Mouse (Mus musculus) thymus, adult 2 months (tissue): Measurements from ENCODE around the gene Rnase11. TPM values are rescaled to one million over a fixed set of nuclear protein-coding genes. Genes with fewer than 3 reads are reported as not detected.
"Not testable (repeated sequence)": the region's sequence is repeated elsewhere in the genome, so short reads cannot be mapped to it uniquely, and the experiment has no call there.

ENCODE experiments used
- DNase-seq: peaks from one replicate; pipeline ENCODE4 v3.0.0; 2021
- H3K27ac ChIP-seq: fragments of 200-500 bp; 2 replicates; pipeline ENCODE4 v1.5.1; 2012; ENCODE audit warnings: low read length, control low read depth; ENCODE audit not compliant: control insufficient read depth, insufficient read depth
- H3K27me3 ChIP-seq: fragments of 200-500 bp; 2 replicates; pipeline ENCODE4 v1.6.1; 2012; ENCODE audit warnings: mild to moderate bottlenecking, low read length, moderate library complexity, mixed read lengths; ENCODE audit not compliant: control insufficient read depth, insufficient read depth
- H3K36me3 ChIP-seq: fragments of 200-500 bp; 2 replicates; pipeline ENCODE4 v1.6.1; 2012; ENCODE audit warnings: mild to moderate bottlenecking, low read length, moderate library complexity; ENCODE audit not compliant: control insufficient read depth, insufficient read depth
- H3K4me1 ChIP-seq: fragments of 200-500 bp; replicated peaks from 2 replicates; pipeline ENCODE4 v1.6.1; 2012; ENCODE audit warnings: low read length; ENCODE audit not compliant: control insufficient read depth, insufficient read depth
- H3K4me3 ChIP-seq: fragments of 200-500 bp; 2 replicates; pipeline ENCODE4 v1.5.1; 2012; ENCODE audit warnings: mild to moderate bottlenecking, low read length, control low read depth, moderate library complexity; ENCODE audit not compliant: control insufficient read depth, insufficient read depth
- CTCF ChIP-seq: fragments of 200-500 bp; IDR thresholded peaks from 2 replicates; pipeline ENCODE4 v1.5.1; 2012; ENCODE audit warnings: mild to moderate bottlenecking, control low read depth, low read length, moderate library complexity, borderline replicate concordance; ENCODE audit not compliant: control insufficient read depth, poor library complexity, insufficient read depth; ENCODE audit errors: extremely low read depth
- POLR2A ChIP-seq: fragments of 200-500 bp; IDR thresholded peaks from 2 replicates; pipeline ENCODE4 v1.6.1; 2012; ENCODE audit warnings: mild to moderate bottlenecking, low read length, control low read depth, moderate library complexity; ENCODE audit not compliant: control insufficient read depth, poor library complexity, insufficient read depth; ENCODE audit errors: extremely low read depth
- WGBS: fragments of 180-500 bp; shearing (Covaris S2); methylation state at CpG from one replicate; pipeline ENCODE4 v1.1.7; 2018; 5-methylcytosine and 5-hydroxymethylcytosine counted together
- polyA plus RNA-seq: library from polyadenylated mRNA; depleted of rRNA; stranded (reverse); fragments of >200 nt; gene quantifications from 2 replicates; pipeline ENCODE4 v1.2.3, GENCODE M21; 2012; rRNA removed

The Rnase11 gene
- polyA plus RNA-seq = not detected in 2 replicates

- DNase-seq = no peak
- no peaks in the 10 kb centered on the region for H3K36me3 ChIP-seq
- H3K27me3 ChIP-seq = no peaks in the 10 kb centered on the region
- no peak within 1 kb of the TSS for H3K27ac ChIP-seq
- no peaks in the 10 kb centered on the region for H3K4me1 ChIP-seq
- H3K4me3 ChIP-seq = no peak within 1 kb of the TSS
- no peak for TF ChIP-seq CTCF
- TF ChIP-seq POLR2A = no peak
- 84% methylated on average over 2 of the region's 2 CpGs for WGBS
These were observed at the start of gene Rnase11 for GRCm38 (mm10) chr14:51050063-51050462. Rnase11 (minus strand) TSS chr14:51050163.

GRCm38 (mm10) chr14:51098921-51099320 is 49.0 kb upstream of the Rnase11 start:
- 97% methylated on average over 11 of the region's 11 CpGs for WGBS
- no peaks in the 10 kb centered on the region for H3K27me3 ChIP-seq
- no peaks in the 10 kb centered on the region for H3K4me1 ChIP-seq
- H3K4me3 ChIP-seq = no peak overlapping the region
- no peaks in the 10 kb centered on the region for H3K36me3 ChIP-seq
- TF ChIP-seq CTCF = no peak
- TF ChIP-seq POLR2A = no peak
- no peak overlapping the region for H3K27ac ChIP-seq
- DNase-seq = no peak

- H3K27me3 ChIP-seq, H3K4me1 ChIP-seq, H3K4me3 ChIP-seq, H3K27ac ChIP-seq, H3K36me3 ChIP-seq: not testable (repeated sequence)
- WGBS = 47% methylated on average over 1 of the region's 1 CpGs
- DNase-seq = peak; percentile 78
These were observed 48.3 kb upstream of the Rnase11 start for GRCm38 (mm10) chr14:51098300-51098699.

- no peak overlapping the region for H3K4me3 ChIP-seq
- DNase-seq = no peak
These were observed 46.0 kb upstream of the Rnase11 start for GRCm38 (mm10) chr14:51095736-51096524.

GRCm38 (mm10) chr14:51094921-51095320 is 45.0 kb upstream of the Rnase11 start:
- Histone ChIP-seq H3K4me1 (peaks cover 8% of the 10 kb centered on the region; the same call in 1 of the 2 replicates), H3K27me3 (no peaks in the 10 kb centered on the region), H3K27ac (no peak overlapping the region), H3K4me3 (no peak overlapping the region), H3K36me3 (no peaks in the 10 kb centered on the region)
- TF ChIP-seq CTCF (no peak), POLR2A (no peak)
- WGBS = 83% methylated on average over 9 of the region's 9 CpGs
- DNase-seq = no peak

More at GRCm38 (mm10) chr14:51095736-51096524, 46.0 kb upstream of the Rnase11 start:
- H3K4me1 ChIP-seq = peaks cover 5% of the 10 kb centered on the region; the same call in 1 of the 2 replicates
- no peak for TF ChIP-seq CTCF
- H3K27ac ChIP-seq = no peak overlapping the region
- no peaks in the 10 kb centered on the region for H3K27me3 ChIP-seq
- WGBS = 57% methylated on average over 9 of the region's 9 CpGs
- no peaks in the 10 kb centered on the region for H3K36me3 ChIP-seq

- Histone ChIP-seq H3K4me1 (peaks cover 8% of the 10 kb centered on the region; the same call in 1 of the 2 replicates), H3K36me3 (no peaks in the 10 kb centered on the region), H3K27ac (no peak overlapping the region), H3K4me3 (no peak overlapping the region), H3K27me3 (no peaks in the 10 kb centered on the region)
- TF ChIP-seq POLR2A = no peak
- 61% methylated on average over 5 of the region's 5 CpGs for WGBS
- DNase-seq = no peak
These were observed 44.3 kb upstream of the Rnase11 start for GRCm38 (mm10) chr14:51094096-51094875.
